Mouse (Mus musculus) pancreas, adult 10 weeks (tissue): Measurements from ENCODE around the gene Gm9817. TPM values are rescaled to one million over a fixed set of nuclear protein-coding genes. Genes with fewer than 3 reads are reported as not detected.

Experiments
- polyA plus RNA-seq: library from polyadenylated mRNA; stranded (reverse); fragments of 350-450 nt; fragmentation: Illumina TruSeq; extraction: RNeasy Lipid Tissue Mini Kit (QIAGEN cat#74804); gene quantifications from one replicate; pipeline ENCODE4 v1.2.3, GENCODE M21; 2015; ENCODE audit warnings: low read depth, low replicate concordance; ENCODE audit not compliant: insufficient read depth

Gm9817 gene
- not detected for polyA plus RNA-seq

GRCm38 (mm10) chr13:45078392-45078791 is at the start of gene Gm9817:
TSS of gene Gm9817 (plus strand) at chr13:45078692.

Other genes with a start within 250 kb of the Gm9817 start
- 8.1 TPM for gene Dtnbp1, start 76.5 kb upstream of the Gm9817 start, polyA plus RNA-seq